Mouse (Mus musculus) lung, adult 2 months (tissue): ENCODE data around the gene Olfr670.

Experiments
- CTCF ChIP-seq: fragments of 200-500 bp; IDR thresholded peaks from 2 replicates; pipeline ENCODE4 v1.5.1; 2011; ENCODE audit warnings: mild to moderate bottlenecking, low read length, control low read depth; ENCODE audit not compliant: insufficient read depth
- POLR2A ChIP-seq: fragments of 200-500 bp; IDR thresholded peaks from 2 replicates; pipeline ENCODE4 v1.6.1; 2011; ENCODE audit warnings: low read depth, mild to moderate bottlenecking, control low read depth, low read length, borderline replicate concordance; ENCODE audit errors: extremely low read depth

- no peak for TF ChIP-seq CTCF
- no peak for TF ChIP-seq POLR2A
Observed at GRCm38 (mm10) chr7:104921382-104921781, 41.0 kb downstream of the Olfr670 start, which contains the start of gene Olfr667.
